Mouse (Mus musculus) heart, adult 18-20 months (tissue): Measurements from ENCODE around the gene Heatr5b. TPM values are rescaled to one million over a fixed set of nuclear protein-coding genes. Genes with fewer than 3 reads are reported as not detected.

Experiments used
- DNase-seq, 2 experiments: peaks; one replicate each; pipeline ENCODE4 v3.0.0; 2021 to 2022; ENCODE audit warnings: mixed read lengths in 1 of 2
- total RNA-seq, 2 experiments: library from RNA; stranded (reverse); gene quantifications; 2 replicates each; pipeline ENCODE4 v1.2.3; 2021

The Heatr5b gene
- total RNA-seq, 2 experiments from 2014 or later: 39.5 to 46.3 TPM

DNA sequence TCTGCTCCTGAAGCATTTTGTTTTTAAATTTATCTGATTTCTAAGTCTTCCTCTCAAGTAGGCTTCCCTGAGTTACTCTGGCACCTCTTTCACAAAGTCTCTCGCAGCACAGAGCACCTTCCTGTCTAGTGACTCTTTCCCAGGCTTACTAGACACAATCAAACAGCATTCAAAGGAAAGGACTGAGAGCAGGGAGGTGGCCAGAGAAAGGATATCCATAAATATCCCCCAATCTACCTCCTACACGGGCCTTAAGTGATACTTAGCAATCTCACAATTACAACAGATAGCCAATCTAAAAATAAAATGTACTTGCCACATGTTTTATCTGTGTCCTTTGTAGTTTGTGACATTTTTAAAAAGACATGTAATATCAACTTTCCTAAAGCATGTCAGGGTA lies 66.2 kb downstream of the Heatr5b start:
- DNase-seq: peak in 1 of 2 experiments; percentile 35

DNA sequence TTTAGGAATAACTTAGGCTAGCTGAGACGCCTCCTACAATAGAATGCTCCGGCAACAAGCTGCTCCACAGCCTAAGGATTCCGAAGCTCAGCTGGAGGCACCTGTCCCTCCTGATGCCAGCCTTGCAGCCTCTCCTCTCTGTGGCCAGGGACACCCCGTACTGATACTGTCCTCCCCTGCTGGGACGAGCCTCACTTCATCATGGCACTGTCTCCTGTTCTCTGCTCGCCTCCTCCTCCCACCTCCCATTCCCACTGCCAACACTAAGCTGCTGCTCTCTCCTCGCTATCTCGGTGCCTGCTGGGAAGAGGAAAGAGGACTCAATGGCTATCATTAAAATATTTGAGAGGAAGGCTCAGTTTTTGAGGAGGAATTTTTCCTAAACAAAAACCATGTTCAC lies 67.6 kb downstream of the Heatr5b start:
- DNase-seq: peak in 1 of 2 experiments; percentile 46

DNA sequence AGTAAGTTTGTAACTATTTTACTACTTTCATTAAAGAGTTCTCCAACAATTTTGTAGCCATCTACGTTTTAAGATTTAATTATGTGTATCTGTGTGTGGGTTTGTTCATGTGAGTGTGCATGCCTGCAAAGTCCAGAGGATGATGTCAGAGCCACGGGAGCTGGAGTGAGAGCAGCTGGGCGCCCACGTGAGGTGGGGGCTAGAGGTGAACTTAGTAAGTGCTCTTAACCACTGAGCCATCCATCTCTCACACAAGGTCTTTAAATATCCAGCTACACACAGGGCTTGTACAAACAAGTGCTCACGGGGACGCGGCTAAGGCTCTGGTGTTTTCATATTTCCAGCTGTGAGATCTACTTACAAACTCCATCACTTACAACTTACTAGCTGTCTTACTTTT lies 69.1 kb downstream of the Heatr5b start:
- no peak for DNase-seq

DNA sequence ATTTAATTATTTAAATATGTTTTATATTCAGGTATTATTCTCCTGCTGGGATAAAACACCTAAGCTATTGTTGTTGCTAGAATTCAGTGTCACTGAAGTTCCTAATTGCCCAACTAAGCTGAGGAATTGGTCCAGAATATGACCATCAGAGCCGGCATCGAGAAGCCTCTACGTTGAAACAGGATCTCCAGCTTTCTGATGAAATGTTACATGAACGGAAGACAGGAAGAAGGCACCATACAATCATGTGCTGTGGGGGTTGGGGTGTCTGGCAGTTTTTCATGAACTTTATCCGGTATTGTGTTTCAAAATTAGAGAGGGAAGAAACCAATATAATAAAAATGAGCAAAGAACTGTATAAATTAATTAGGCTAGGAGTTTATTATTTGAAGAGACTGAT lies 71.9 kb downstream of the Heatr5b start:
- DNase-seq: no peak

DNA sequence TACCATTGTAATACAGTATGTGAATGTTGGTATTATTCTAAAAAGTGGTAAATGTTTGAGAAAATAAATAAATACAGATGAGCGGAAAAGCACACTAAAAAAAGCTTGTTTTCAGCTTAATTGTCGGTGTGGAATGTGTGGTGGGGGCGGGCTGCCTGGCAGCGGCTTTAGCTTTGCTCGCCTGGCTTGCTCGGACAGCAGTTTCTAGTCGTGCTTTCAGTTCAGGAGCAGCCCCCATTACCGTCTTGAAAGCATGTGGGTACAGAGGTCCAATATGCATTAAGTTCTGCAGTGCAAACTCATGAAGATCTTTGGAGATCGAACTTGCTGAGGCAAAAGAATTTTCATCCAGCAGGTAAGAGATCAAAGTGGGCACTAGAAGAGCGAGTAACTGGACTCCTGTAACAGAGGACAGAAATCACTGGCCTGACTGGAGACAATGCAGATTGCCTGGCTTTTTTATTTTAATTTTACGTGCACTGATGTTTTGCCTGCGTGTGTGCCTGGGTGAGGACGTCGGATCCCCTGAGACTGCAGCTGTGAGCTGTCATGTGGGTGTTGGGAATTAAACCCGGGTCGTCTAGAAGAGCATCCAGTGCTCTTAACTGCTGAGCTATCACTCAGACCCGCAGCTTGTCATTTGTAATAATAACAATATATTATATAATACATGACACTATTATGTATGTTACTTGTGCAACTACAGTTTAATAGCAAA lies 82.1 kb downstream of the Heatr5b start:
- DNase-seq: no peak

DNA sequence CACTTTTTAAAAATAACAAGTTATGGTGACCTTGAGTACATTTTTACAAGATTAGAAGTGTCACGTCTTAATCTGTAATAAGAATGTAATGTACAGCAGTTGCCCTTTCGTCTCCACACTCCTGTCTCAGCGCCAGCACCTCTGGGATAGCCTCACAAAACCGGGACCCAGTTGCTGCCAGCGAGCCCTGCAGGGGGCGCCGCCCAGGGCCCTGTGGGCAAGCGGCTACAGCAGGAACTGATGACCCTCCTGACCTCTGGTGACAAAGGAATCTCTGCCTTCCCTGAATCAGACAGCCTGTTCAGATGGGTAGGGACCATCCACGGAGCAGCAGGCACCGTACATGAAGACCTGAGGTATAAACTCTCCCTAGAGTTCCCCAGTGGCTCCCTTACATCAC lies 83.1 kb downstream of the Heatr5b start:
- DNase-seq: no peak

DNA sequence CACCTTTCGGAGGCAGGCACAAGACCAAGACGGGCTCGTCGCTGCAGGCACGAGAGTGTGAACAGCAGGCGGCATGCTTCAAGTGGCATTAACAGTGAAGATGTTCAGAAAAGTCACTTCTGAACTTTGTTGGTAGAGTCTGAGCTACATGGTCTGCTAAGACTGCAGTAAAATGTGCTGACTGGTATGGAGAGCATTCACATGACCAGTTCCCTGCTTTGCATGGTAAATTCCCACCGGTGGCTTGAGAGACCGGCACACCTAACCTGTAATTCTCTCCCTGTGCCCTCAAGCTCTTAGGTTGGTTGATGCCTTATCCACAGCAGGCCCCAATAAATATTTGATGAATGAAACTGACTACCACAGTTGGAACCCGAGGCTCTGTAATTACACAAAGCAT lies 86.7 kb downstream of the Heatr5b start:
- DNase-seq: no peak

DNA sequence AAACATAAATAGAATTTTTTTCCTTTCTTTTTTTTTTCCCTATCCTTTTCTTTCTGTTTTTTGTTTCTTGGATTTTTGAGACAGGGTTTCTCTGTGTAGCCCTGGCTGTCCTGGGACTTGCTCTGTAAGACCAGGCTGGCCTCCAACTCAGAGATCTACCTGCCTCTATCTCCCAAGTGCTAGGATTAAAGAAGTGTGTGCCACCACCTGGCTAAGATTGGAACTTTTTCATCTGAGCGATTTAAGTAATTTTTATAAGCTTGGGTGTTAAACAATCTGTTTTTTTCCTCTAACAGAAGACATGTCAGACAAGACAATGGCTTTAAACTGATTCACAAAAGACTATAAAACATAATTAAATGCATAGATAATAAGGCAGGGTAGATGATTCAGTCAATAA lies 96.7 kb downstream of the Heatr5b start:
- DNase-seq: no peak

DNA sequence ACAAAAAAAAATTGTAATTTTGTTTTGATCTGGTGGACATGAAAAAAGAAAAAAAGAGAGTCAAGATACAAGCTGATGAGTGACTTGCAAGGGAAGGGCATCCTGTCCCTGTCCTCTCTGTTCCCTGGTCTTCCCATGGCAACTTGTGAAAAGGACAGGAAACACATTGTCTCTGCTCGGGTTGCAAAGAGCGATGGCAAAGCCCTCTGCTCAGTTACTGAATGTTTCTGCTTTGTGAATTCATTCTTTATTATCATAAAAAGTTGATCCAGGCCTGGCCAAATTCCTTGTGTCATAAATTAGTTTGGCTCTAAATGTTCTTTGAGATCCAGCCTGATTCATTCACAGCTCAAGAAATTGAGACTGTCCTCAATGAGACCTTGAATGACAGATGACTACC lies 97.4 kb downstream of the Heatr5b start:
- no peak for DNase-seq

DNA sequence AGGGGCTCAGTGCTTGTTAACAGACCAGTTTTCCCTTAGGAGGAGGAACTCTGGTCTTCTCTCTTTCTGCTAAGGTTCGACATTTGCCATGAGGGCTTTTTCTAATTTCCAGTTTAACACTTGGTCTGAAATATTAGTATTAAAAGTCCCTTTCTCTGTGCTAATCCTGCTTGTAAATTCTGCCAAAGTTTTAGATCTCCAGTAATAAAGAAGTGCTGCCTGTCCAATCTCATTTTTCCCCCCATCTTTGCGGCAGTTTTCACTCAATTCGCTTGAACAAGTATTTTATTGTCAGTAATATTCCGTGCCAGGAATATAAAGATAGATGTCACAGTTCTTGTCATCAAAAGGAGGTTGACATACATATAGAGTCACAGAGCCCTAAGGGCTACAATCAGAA lies 98.1 kb downstream of the Heatr5b start, which contains the start of gene Strn:
Strn (minus strand) TSS at position 101 of the 400 bp plus-strand sequence.
- DNase-seq: no peak

DNA sequence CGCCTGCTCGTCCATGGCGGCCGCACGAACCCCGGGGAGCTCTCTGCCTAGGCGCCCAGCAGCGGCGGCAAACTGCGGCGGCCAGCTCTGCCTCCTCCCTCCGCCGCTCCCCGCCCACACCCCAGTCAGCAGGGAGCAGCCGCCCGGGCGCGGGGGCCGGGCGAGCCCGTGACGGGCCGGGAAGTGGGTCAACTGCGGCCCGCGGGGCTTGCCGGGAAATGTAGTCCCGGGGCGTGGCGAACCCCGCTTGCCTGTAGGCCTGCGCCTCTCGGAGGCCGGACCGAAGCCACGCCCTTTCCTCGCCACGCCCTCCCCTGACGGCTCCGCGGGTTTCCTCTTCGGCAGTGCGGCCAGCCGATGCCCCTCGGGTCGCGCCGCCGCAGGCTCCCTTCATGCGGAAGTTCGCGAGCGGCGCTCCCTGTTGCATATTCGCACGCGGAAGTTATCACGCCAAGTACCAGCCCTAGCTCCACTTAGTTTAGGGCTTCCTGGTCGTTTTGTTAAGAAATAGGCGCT lies 98.6 kb downstream of the Heatr5b start:
- DNase-seq: peak; percentile 99 to 100

DNA sequence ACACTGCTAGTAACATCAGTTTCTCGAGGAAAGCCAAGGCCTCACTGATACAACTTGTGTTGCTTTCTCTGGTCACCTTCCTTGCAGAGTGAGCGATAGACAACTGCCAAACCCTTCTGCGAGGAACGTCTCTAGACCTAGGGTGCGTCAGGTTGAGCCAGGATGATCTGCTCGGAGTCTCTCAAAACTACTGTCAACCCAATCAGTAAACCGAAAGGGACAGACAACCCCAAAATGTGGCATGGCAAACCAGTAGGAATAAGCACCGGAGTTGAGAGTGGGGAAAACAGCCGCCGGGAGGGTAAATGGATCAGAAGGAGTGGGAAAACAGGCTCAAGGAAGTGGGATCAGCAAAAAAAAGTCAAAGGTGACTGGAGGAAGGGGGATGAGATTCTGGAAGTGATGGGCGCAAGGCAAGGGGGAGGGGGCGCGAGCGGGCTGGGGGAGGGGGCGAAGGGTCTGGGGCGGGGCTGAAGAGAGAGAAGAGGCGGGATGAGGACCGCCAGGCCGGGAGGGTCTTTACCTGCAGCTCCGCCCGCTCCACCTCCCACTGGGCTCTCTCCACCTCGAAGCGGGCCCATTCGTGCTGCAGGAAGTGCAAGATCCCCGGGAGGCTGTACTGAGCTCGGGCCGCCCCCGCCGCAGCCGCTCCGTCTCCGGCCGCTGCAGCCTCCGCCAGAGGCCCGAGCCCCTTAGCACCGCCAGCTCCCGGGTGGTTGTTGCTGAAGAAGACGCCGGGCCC lies 99.3 kb downstream of the Heatr5b start:
- peak in 1 of 2 experiments; percentile 61 for DNase-seq

DNA sequence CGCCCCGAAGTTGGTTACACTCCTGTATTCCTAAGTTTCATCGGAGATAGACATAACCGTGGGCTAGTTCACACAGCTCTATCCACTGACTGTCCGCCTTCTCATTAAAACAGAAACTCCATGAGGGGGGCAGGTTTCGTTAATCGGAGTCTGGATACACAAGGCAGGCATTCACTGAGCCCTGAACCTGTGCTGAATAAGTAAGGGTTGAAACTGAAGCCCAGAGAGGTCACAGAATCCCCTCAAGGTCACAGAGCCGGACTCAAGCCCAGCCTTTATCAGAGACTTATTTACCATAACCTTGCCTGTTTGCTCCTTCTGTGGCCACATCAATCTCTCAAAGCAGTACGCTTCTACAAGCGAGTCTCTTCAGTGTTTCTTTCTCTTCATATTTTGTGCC lies 100.4 kb downstream of the Heatr5b start:
- no peak for DNase-seq

DNA sequence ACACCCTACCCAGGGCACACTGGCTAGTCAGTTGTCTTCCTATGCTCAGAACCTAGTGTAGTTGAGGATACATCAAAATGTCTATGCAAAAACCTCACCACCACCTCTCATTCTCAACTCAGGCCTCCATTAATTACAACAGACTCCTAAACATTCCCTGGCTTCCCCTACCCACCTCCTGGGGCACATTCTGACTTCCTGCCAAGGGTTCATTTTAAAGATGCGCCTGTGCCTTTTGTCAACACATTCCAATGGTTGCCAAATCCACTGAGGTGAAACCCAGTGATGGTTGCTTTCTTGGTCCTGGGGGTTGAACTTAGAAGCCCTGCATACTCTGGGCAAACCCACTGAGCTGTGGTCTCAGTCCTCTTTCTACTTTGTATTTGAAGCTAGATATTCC lies 103.1 kb downstream of the Heatr5b start:
- no peak for DNase-seq

DNA sequence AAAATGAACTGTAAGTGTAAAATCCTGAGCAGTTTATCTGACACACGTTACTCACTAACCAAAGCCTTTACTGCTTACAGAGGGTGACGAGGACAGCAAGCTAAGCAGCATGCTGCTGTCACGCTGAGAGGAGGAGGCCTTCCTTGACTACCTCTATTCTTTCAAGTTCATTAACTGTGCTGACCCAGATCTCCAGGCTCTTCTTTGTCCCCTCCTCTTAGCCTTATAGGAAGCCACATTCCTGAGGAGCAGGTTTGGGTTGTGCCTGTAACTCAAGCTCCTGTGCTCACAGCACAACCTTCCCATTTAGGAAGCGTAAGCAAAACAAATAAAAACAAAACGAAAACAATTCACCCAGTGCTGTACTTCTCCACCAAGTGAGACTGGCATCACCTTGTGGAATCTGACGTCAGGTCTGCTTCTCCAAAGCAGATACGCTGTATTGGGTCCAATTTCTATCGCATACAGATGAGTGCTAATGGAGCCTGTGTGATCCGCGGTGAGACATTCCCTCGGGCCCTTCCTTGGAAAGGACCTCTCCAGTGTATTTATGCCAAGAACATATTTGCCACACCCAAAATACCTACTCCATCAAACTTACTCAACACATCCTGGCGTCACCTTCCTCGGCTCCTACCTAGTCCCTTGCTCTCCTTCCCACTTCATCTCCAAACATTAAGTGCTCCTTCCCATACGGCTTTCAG lies 108.3 kb downstream of the Heatr5b start:
- DNase-seq: no peak

DNA sequence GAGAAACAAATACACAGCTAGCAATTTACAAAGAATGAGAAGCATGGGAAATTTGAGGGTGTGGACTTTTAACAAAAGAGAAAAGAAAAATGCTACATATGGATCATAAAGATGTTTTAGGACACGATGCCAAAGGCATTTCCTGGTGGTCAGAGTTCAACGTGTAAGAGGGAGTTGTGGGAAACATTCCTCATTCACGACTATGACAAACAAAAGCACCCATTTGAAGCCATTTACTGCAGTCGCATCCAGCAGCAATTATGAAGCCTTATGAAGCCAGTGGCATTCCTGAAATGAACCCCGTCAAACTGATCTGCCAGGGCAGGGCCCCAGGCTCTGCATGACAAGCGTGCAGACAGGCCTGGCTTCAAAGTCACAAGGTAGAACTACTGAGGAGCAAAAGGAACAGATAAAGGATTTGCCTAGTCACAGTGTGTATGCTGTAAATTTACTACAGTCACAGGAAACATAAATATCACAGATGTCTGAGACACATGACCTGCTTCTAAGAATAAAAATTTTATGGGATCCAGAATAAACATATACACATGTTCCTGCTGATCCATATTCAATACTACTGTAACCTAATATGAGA lies 110.6 kb downstream of the Heatr5b start:
- DNase-seq: no peak

DNA sequence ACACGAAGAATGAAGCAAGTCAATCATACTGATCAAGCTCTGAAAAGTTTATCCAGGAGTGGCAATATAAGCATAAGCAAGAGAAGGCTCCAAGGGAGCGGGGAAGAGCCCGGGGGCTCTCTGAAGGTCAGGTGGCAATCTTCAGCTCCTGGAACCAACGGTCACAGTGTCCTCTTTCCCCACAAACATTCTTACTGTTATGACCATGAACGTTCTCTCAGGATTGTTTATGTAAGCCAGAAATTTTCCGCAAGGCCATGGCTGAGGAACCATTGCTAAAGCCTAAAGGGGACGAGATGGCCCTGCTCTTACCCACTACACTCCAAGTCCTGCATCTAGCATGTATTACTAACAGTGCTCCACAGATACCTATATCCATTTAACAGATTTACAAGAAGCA lies 113.5 kb downstream of the Heatr5b start:
- DNase-seq: no peak

DNA sequence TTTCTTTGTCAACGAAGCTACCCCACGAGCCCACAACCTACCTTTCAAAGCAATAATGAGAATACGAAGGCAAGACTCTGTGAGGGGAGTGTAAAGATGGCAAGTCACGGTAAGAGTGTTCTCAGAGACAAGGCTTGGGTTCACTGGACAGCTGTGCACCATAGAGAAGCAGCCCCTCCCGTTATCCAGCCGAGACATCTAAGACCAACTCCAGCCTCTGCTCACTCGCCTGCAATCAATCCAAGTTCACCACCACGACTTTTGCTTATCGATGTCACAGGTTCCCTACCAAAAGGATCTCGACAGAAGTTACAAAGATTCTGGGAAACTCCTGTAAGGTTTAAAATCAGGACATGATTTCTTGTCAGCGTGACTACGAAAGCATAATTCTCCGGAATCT lies 116.1 kb downstream of the Heatr5b start:
- no peak for DNase-seq

DNA sequence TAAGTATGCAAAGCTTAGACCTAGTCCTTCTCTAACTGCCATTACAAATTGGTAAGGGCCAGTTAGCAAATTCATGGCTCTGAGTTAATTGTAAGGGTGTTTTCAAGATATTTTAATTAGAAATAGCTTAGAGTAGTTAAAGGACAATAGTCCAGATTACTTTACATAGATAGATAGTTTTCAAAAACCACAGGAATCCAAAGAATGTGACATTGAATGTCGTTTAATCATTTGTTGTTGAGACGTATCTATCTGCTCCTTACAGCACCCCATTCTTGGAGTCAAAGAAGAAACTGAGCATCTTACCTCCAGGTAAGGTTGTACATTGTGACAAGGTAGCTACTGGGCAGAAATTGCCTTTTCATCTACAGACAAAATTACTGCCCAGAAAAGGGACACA lies 124.9 kb downstream of the Heatr5b start:
- no peak for DNase-seq

DNA sequence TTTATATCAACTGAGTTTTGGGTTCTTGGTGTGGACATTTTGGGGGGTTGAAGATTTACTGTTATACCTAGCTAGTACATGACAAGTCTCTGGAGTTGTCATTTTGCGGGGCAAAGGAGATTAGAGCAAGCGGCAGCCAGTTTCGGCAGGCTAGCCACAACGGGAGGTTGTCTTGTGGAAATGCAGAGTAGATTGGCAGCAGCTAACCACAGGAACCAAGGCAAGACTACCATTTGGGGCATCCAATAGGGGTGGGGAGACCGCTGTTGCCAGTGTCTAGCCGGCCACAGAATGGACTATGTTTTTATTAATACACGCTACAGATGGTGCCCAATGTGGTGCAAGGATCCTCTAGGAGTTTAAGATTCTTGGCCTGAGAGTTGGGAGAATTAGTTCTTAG lies 126.7 kb downstream of the Heatr5b start:
- no peak for DNase-seq

DNA sequence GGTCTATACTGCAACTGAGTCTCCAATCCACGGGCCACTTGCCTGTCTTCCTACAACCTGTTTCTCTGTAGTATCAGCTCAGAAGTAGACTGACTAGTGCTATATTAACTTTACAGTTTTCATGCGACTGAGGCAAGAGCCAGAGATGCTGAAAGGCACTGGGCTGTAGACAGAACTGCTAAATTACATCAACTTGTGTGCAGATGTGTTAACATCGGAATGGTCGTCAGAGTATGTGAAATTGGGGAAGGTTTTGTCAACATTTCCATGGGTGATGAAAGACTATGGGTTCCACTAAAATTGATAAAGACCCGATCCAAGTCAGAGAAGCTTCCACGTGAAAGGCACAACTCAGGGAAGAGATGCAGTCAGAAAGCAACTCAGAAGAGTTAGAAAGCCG lies 132.2 kb downstream of the Heatr5b start:
- no peak for DNase-seq
